Mouse (Mus musculus) brain, adult 10 weeks (tissue): ENCODE results near the gene Gm14440. TPM values are rescaled to one million over a fixed set of nuclear protein-coding genes. Genes with fewer than 3 reads are reported as not detected.

ENCODE experiments used
- polyA plus RNA-seq: library from polyadenylated mRNA; stranded (reverse); fragments of 350-450 nt; fragmentation: Illumina TruSeq; extraction: RNeasy Lipid Tissue Mini Kit (QIAGEN cat#74804); gene quantifications from one replicate; pipeline ENCODE4 v1.2.3, GENCODE M21; 2015; ENCODE audit warnings: low read depth, low replicate concordance

Gm14440 gene
- polyA plus RNA-seq = not detected

DNA sequence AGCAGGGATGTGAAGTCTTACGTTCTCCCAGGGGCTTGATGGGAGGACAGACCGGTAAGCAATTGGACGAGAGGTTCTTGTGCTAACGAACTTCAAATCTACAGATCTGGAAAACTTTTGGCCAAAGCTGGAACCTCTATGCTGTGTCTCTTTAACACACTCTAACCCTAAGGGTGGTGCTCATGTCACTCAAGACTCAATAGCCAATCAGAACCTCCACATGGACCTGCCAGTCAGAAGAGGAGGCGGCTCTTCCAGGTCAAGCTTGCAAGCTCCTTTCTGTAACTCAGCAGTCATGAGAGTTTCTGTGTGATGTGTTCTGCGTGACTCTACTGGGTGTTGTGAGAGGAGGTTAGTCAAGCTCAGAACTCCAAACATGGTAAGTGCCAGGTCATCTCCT, at the start of gene Gm14440:
Gene Gm14440 (plus strand): TSS at position 301 of the 400 bp plus-strand sequence.

Other genes with a start within 250 kb of the Gm14440 start
- 1.7 TPM for gene Gm14393, start 207.3 kb upstream of the Gm14440 start, polyA plus RNA-seq
- 25.5 TPM for gene Gm14399, start 133.1 kb upstream of the Gm14440 start, polyA plus RNA-seq
- gene Gm14443, start 99.3 kb upstream of the Gm14440 start, polyA plus RNA-seq = 2.5 TPM
- 22.5 TPM for gene Gm14391, start 68.2 kb upstream of the Gm14440 start, polyA plus RNA-seq
- gene Gm4631, start 63.1 kb downstream of the Gm14440 start, polyA plus RNA-seq = 54.1 TPM
- gene Zfp968, start 97.3 kb downstream of the Gm14440 start, polyA plus RNA-seq = 7.4 TPM
- gene Gm4724, start 160.7 kb downstream of the Gm14440 start, polyA plus RNA-seq = 83.8 TPM
- 13.6 TPM for gene Zfp965, start 194.9 kb downstream of the Gm14440 start, polyA plus RNA-seq